Mouse (Mus musculus) cortical plate, adult 2 months (tissue): ENCODE measurements around the gene Pla2g4d. TPM values are rescaled to one million over a fixed set of nuclear protein-coding genes. Genes with fewer than 3 reads are reported as not detected.
A peak's percentile ranks its signal among the peaks of the same experiment; 100 is the strongest.
"Not testable (repeated sequence)": the region's sequence is repeated elsewhere in the genome, so short reads cannot be mapped to it uniquely, and the experiment has no call there.

ENCODE experiments used
- H3K27ac ChIP-seq: fragments of 200-500 bp; 2 replicates; pipeline ENCODE4 v1.5.1; 2012; ENCODE audit warnings: low read length, control low read depth, inconsistent platforms; ENCODE audit not compliant: insufficient read depth
- H3K4me1 ChIP-seq: fragments of 200-500 bp; 2 replicates; pipeline ENCODE4 v1.6.1; 2011; ENCODE audit warnings: low read length; ENCODE audit not compliant: control insufficient read depth, insufficient read depth
- H3K4me3 ChIP-seq: fragments of 200-500 bp; 2 replicates; pipeline ENCODE4 v1.5.1; 2011; ENCODE audit warnings: mild to moderate bottlenecking, low read length, control low read depth; ENCODE audit not compliant: insufficient read depth
- CTCF ChIP-seq: fragments of 200-500 bp; IDR thresholded peaks from 2 replicates; pipeline ENCODE4 v1.5.1; 2011; ENCODE audit warnings: mild to moderate bottlenecking, control low read depth, low read length; ENCODE audit not compliant: insufficient read depth; ENCODE audit errors: extremely low read depth
- POLR2A ChIP-seq: fragments of 200-500 bp; IDR thresholded peaks from 2 replicates; pipeline ENCODE4 v1.6.1; 2011; ENCODE audit warnings: mild to moderate bottlenecking, low read length, control low read depth; ENCODE audit not compliant: insufficient read depth; ENCODE audit errors: extremely low read depth
- polyA plus RNA-seq: library from polyadenylated mRNA; depleted of rRNA; stranded (reverse); fragments of >200 nt; gene quantifications from 2 replicates; pipeline ENCODE4 v1.2.3, GENCODE M21; 2012; rRNA removed

The Pla2g4d gene
- polyA plus RNA-seq, 1 experiment = 0.04 TPM

- 0 out of 2 replicates have a peak overlapping the region, but pooled peaks have one; percentile 13 for H3K27ac ChIP-seq
- H3K4me3 ChIP-seq = peak overlapping the region; percentile 77
- TF ChIP-seq POLR2A (no peak), CTCF (no peak)
- H3K4me1 ChIP-seq = no peaks in the 10 kb centered on the region
These were observed 46.1 kb downstream of the Pla2g4d start for GRCm38 (mm10) chr2:120242791-120243467.

GRCm38 (mm10) chr2:120238733-120239132 is 50.3 kb downstream of the Pla2g4d start:
- H3K4me3 ChIP-seq, H3K4me1 ChIP-seq, H3K27ac ChIP-seq: not testable (repeated sequence)

GRCm38 (mm10) chr2:120237784-120238183 is 51.2 kb downstream of the Pla2g4d start:
- no peaks in the 10 kb centered on the region; the same call in 1 of the 2 replicates for H3K4me1 ChIP-seq
- no peak overlapping the region for H3K4me3 ChIP-seq
- TF ChIP-seq POLR2A = no peak
- TF ChIP-seq CTCF = no peak
- H3K27ac ChIP-seq = no peak overlapping the region

DNA sequence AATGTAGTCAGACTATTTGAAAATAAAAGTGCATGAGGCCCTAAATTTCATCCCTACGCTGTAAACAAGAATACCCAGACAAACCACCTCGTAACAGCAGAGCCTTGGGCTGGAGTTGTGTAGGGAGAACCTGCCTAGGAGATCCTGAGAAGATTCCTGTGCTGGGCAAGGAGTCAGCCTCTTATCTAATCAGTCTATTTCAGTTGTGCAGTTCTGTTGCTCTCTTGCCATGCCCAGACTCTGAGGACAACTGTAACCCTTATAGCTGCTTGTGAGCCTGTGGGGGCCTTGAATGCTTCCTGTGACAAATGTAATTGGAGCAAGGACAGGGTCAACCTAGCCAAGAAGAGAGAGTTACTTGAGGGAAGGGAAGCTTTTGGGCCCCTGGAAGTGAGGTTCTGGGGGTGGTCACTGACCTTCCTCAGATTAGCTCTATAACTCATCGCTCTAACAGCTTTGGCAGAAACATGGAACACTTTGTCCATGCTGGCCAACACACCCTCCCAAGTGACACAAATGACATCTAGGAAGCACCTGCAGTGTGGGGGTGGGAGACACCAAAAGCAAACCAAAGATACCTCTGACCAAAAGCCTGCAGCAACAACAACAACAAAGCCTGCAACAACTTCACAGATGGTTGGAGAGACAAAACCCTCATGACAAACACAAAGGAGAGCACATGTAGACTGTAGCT is 52.9 kb downstream of the Pla2g4d start:
- H3K4me3 ChIP-seq = no peak overlapping the region
- no peaks in the 10 kb centered on the region; the same call in 1 of the 2 replicates for H3K4me1 ChIP-seq
- TF ChIP-seq CTCF = no peak
- TF ChIP-seq POLR2A = no peak
- H3K27ac ChIP-seq = no peak overlapping the region

DNA sequence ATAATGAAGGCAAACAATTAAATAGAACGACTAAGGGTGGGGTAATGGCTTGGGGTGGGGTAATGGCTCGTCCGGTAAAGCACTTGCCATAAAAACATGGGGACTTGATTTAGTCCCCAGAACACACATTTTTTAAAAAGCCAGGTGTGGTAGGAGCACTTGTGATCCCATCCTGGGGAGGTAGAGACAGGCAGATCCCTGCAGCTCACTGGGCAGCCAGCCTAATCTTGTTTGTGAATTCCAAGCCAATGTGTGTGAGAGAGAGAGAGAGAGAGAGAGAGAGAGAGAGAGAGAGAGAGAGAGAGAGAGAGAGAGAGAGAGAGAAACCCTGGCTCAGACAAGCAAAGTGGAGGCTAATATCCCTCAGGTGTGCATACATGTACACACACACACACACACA is 53.6 kb downstream of the Pla2g4d start:
- Histone ChIP-seq H3K4me1 (no peaks in the 10 kb centered on the region; the same call in 1 of the 2 replicates), H3K4me3 (no peak overlapping the region), H3K27ac (no peak overlapping the region)
- no peak for TF ChIP-seq POLR2A
- no peak for TF ChIP-seq CTCF

DNA sequence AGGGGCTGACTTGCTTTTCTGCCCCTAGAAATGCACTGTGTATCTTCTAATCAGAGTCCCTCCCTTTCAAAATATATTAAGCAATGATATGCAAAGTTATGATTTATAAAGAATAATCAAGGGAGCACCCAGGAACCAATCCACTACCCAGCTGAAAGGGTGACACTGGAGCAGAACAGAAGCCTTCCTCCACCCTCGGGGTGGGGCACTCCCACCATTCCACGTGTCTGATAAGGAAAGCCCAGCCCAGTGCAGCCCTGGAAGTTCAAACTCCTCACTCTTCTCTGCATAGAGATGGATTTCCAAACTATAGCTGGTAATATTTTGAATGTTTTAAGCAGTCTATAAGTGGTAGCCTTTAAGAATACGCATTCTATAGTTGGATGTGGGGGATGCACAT is 57.4 kb downstream of the Pla2g4d start:
- Histone ChIP-seq H3K4me1 (no peaks in the 10 kb centered on the region; the same call in 1 of the 2 replicates), H3K4me3 (no peak overlapping the region), H3K27ac (no peak overlapping the region)
- TF ChIP-seq POLR2A (no peak), CTCF (no peak)

Other genes starting within 250 kb of the Pla2g4d start
- gene Ehd4, start 134.6 kb downstream of the Pla2g4d start, polyA plus RNA-seq = 9.1 and 10.6 TPM in 2 replicates
- 17.2 and 20.5 TPM in 2 replicates for gene Pla2g4e, start 43.9 kb downstream of the Pla2g4d start, polyA plus RNA-seq
- 0.10 and 0.11 TPM in 2 replicates for gene Pla2g4f, start 25.0 kb upstream of the Pla2g4d start, polyA plus RNA-seq
- 56.5 and 58.2 TPM in 2 replicates for gene Vps39, start 63.9 kb upstream of the Pla2g4d start, polyA plus RNA-seq
- 10.7 and 11.3 TPM in 2 replicates for gene Ganc, start 114.7 kb upstream of the Pla2g4d start, polyA plus RNA-seq
- 22.4 and 24.4 TPM in 2 replicates for gene Tmem87a, start 114.9 kb upstream of the Pla2g4d start, polyA plus RNA-seq
- 4.9 and 7.5 TPM in 2 replicates for gene Capn3, start 166.8 kb upstream of the Pla2g4d start, polyA plus RNA-seq